Mouse (Mus musculus) embryo, embryonic 11 days (tissue): ENCODE measurements around the gene Alkbh6.

Experiments
- DNase-seq: peaks from one replicate; pipeline ENCODE4 v3.0.0-alpha.2; 2015

Alkbh6 gene

GRCm38 (mm10) chr7:30332622-30333259, 24.2 kb downstream of the Alkbh6 start:
- DNase-seq, result no peak

GRCm38 (mm10) chr7:30333436-30333835, 24.9 kb downstream of the Alkbh6 start:
- no peak for DNase-seq

- no peak for DNase-seq
Observed at GRCm38 (mm10) chr7:30334563-30334962, 26.0 kb downstream of the Alkbh6 start.

GRCm38 (mm10) chr7:30335688-30336087, 27.2 kb downstream of the Alkbh6 start:
- DNase-seq, result no peak

- DNase-seq, result peak; percentile 90
Observed at GRCm38 (mm10) chr7:30336384-30336783, 27.9 kb downstream of the Alkbh6 start.

GRCm38 (mm10) chr7:30339432-30340109, 31.1 kb downstream of the Alkbh6 start:
- DNase-seq, result no peak

GRCm38 (mm10) chr7:30346635-30347379, 38.3 kb downstream of the Alkbh6 start:
- DNase-seq, result peak; percentile 87

- peak; percentile 86 for DNase-seq
Observed at GRCm38 (mm10) chr7:30347828-30348227, 39.3 kb downstream of the Alkbh6 start.

- peak; percentile 68 for DNase-seq
Observed at GRCm38 (mm10) chr7:30353279-30353822, 44.8 kb downstream of the Alkbh6 start.

- no peak for DNase-seq
Observed at GRCm38 (mm10) chr7:30354059-30354458, 45.5 kb downstream of the Alkbh6 start.

GRCm38 (mm10) chr7:30358378-30359186, 50.1 kb downstream of the Alkbh6 start:
- no peak for DNase-seq

- DNase-seq, result no peak
Observed at GRCm38 (mm10) chr7:30359276-30359865, 50.9 kb downstream of the Alkbh6 start.

GRCm38 (mm10) chr7:30360028-30360427, 51.5 kb downstream of the Alkbh6 start:
- no peak for DNase-seq

- DNase-seq, result peak; percentile 97
Observed at GRCm38 (mm10) chr7:30362652-30363343, 54.3 kb downstream of the Alkbh6 start, which contains the start of gene Lrfn3. Gene Lrfn3, minus strand, starts transcription at chr7:30362772.

GRCm38 (mm10) chr7:30363344-30363738, 54.8 kb downstream of the Alkbh6 start:
- DNase-seq, result no peak
